Mouse (Mus musculus) stomach, postnatal 0 days (tissue): ENCODE measurements around the gene Caln1. TPM values are rescaled to one million over a fixed set of nuclear protein-coding genes. Genes with fewer than 3 reads are reported as not detected.

Source experiments
- ATAC-seq: fragments of 200-750 bp; cut with Nextera tagmentation; 2 replicates; pipeline ENCODE4 v1.8.0; 2017; ENCODE audit not compliant: low FRiP score, low TSS enrichment
- DNase-seq: peaks from one replicate; pipeline ENCODE4 v3.0.0-alpha.2; 2016; ENCODE audit warnings: low spot score
- H3K27ac ChIP-seq: fragments of 300-500 bp; sonication (generic); replicated peaks from 2 replicates; pipeline ENCODE4 v1.5.1; 2014; ENCODE audit warnings: mild to moderate bottlenecking, control low read depth
- H3K27me3 ChIP-seq: fragments of 300-500 bp; sonication (generic); 2 replicates; pipeline ENCODE4 v1.6.1; 2014; ENCODE audit warnings: low read length; ENCODE audit not compliant: control insufficient read depth, insufficient read depth
- H3K36me3 ChIP-seq: fragments of 300-500 bp; sonication (generic); 2 replicates; pipeline ENCODE4 v1.6.1; 2014; ENCODE audit warnings: low read length, mixed read lengths; ENCODE audit not compliant: control insufficient read depth, insufficient read depth
- H3K4me1 ChIP-seq: fragments of 300-500 bp; sonication (generic); replicated peaks from 2 replicates; pipeline ENCODE4 v1.6.1; 2014; ENCODE audit warnings: antibody characterized with exemption; ENCODE audit not compliant: control insufficient read depth, insufficient read depth
- H3K4me2 ChIP-seq: fragments of 300-500 bp; sonication (generic); replicated peaks from 2 replicates; pipeline ENCODE4 v1.6.1; 2014; ENCODE audit warnings: low read depth, mild to moderate bottlenecking, control low read depth, moderate library complexity
- H3K4me3 ChIP-seq: fragments of 300-500 bp; sonication (generic); 2 replicates; pipeline ENCODE4 v1.5.1; 2014; ENCODE audit warnings: low read depth, low read length, control low read depth
- H3K9ac ChIP-seq: fragments of 300-500 bp; sonication (generic); 2 replicates; pipeline ENCODE4 v1.6.1; 2014; ENCODE audit warnings: mild to moderate bottlenecking, low read length, control low read depth, mixed read lengths
- H3K9me3 ChIP-seq: fragments of 300-500 bp; sonication (generic); 2 replicates; pipeline ENCODE4 v1.6.1; 2016; ENCODE audit warnings: low read length; ENCODE audit not compliant: control insufficient read depth
- CTCF ChIP-seq: IDR thresholded peaks from 2 replicates; pipeline ENCODE4 v1.5.1; 2016; ENCODE audit warnings: antibody characterized with exemption, low read depth, mild to moderate bottlenecking, moderate library complexity
- EP300 ChIP-seq: optimal IDR thresholded peaks from 2 replicates; pipeline ENCODE3; 2016; ENCODE audit warnings: antibody characterized with exemption
- WGBS: fragments of 180-500 bp; shearing (Covaris S2); extraction: QIAGEN DNeasy Blood & Tissue Kit; methylation state at CpG from one replicate; pipeline ENCODE4 v1.1.7; 2014; 5-methylcytosine and 5-hydroxymethylcytosine counted together
- polyA plus RNA-seq: library from polyadenylated mRNA; unstranded; fragments of >200 nt; fragmentation: Nextera tagmentation; extraction: Ambion mirVana; gene quantifications from 2 replicates; pipeline ENCODE4 v1.2.1, GENCODE M21; 2015

The Caln1 gene
- polyA plus RNA-seq, 1 experiment from 2014 or later = 0.11 TPM

- Histone ChIP-seq H3K27me3 (no peaks in the 10 kb centered on the region), H3K27ac (no peak overlapping the region), H3K36me3 (no peaks in the 10 kb centered on the region), H3K9me3 (no peaks in the 10 kb centered on the region), H3K9ac (no peak overlapping the region), H3K4me2 (no peak overlapping the region), H3K4me3 (no peak overlapping the region), H3K4me1 (no peaks in the 10 kb centered on the region)
- ATAC-seq = no peak
- no peak for TF ChIP-seq EP300
- no peak for TF ChIP-seq CTCF
- 67% methylated on average over 1 of the region's 1 CpGs for WGBS
- no peak for DNase-seq
Measured at GRCm38 (mm10) chr5:130480290-130480689, 111.0 kb downstream of the Caln1 start.

DNA sequence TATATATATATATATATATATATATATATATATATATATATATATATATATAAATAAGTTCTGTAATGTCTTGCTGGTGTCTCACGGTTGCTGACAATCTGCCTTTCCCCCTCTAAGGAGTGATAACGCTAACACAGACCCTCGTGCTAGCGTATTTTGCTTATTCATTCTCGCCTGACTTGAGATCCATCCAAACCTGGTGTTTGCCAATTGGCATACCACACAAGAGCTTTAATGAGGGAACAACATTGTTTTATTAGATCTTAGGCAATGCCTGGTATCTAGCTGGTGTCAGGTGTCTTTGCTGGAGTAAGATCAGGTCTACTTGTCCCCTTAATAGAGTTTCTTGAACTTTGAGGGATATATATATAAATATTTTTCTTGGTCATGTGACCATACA, 122.2 kb downstream of the Caln1 start:
- Histone ChIP-seq H3K4me1 (no peaks in the 10 kb centered on the region), H3K9me3 (no peaks in the 10 kb centered on the region), H3K9ac (no peak overlapping the region), H3K27me3 (no peaks in the 10 kb centered on the region), H3K27ac (no peak overlapping the region), H3K4me2 (no peak overlapping the region), H3K4me3 (no peak overlapping the region), H3K36me3 (no peaks in the 10 kb centered on the region)
- DNase-seq (no peak), ATAC-seq (no peak)
- TF ChIP-seq EP300 = no peak
- no peak for TF ChIP-seq CTCF
- 81% methylated on average over 5 of the region's 5 CpGs for WGBS

DNA sequence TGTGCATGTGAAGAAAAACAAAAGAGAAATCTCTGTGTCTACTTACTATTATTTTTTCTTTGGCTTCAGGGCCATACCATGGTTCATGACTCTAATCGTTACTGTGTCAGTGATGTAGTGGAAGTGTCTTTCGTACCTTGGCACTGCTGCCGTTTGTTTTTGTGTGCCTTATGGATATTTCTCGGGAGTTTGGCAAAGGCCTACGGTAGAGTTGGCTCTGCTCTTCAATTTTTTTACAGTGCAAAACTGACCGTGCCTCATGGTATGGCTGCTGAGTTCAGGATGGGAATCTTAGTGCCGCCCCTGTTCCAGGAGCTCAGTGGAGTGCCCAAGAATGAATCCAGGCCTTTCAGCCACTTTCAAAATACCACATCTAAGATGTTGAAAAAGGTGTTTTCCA, 123.0 kb downstream of the Caln1 start:
- Histone ChIP-seq H3K27ac (no peak overlapping the region), H3K27me3 (no peaks in the 10 kb centered on the region), H3K9ac (no peak overlapping the region), H3K4me3 (no peak overlapping the region), H3K4me2 (no peak overlapping the region), H3K9me3 (no peaks in the 10 kb centered on the region), H3K36me3 (no peaks in the 10 kb centered on the region), H3K4me1 (no peaks in the 10 kb centered on the region)
- WGBS = 81% methylated on average over 7 of the region's 7 CpGs
- TF ChIP-seq EP300 (no peak), CTCF (no peak)
- ATAC-seq = no peak
- DNase-seq = no peak

DNA sequence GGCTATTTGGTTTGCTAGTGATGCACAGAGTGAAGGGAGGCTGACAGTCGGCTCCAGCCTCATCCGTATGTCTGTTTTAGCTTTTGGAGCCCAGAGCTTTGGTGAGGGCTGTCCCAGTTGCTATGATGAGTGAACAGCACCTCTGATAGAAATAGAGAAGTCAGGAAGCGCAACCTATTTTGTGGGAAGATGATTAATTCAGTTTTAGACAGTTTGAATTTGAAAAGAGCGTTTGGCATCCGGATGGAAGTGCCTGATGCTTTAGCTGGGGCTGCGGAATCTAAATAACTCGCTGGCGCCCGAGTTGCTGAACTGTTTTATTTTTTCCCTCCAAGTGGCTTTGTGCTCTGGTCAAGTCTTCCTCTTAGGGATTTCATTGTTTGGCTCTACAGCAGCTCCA, 133.3 kb downstream of the Caln1 start:
- DNase-seq (no peak), ATAC-seq (no peak)
- H3K27ac ChIP-seq = no peak overlapping the region
- TF ChIP-seq EP300 = no peak
- TF ChIP-seq CTCF = no peak
- no peak overlapping the region for H3K9ac ChIP-seq
- no peaks in the 10 kb centered on the region for H3K9me3 ChIP-seq
- no peaks in the 10 kb centered on the region for H3K27me3 ChIP-seq
- no peaks in the 10 kb centered on the region for H3K4me1 ChIP-seq
- no peaks in the 10 kb centered on the region for H3K36me3 ChIP-seq
- no peak overlapping the region for H3K4me3 ChIP-seq
- 72% methylated on average over 9 of the region's 9 CpGs for WGBS
- H3K4me2 ChIP-seq = no peak overlapping the region

DNA sequence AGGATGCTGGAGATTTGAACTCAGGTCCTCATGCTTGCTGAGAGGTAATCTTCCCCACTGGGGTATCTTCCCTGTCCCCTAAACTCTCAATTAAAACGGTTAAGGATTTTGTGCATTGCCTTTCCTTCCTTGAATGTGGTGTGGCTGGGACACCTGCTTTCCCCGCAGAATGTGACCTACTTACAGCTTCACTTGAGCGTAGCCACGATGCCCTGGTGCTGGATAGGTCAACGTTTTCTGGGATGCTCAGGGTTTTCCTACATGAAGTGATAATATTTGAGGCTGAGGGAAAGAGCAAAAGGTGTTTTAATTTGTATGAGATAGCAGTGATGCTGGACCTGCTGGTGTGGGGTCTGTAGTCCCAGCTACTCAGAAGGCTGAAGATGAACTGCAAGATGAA, 135.6 kb downstream of the Caln1 start:
- Histone ChIP-seq H3K4me2 (no peak overlapping the region), H3K4me1 (no peaks in the 10 kb centered on the region), H3K36me3 (no peaks in the 10 kb centered on the region), H3K4me3 (no peak overlapping the region), H3K9me3 (no peaks in the 10 kb centered on the region), H3K9ac (no peak overlapping the region), H3K27ac (no peak overlapping the region), H3K27me3 (no peaks in the 10 kb centered on the region)
- TF ChIP-seq CTCF = no peak
- no peak for TF ChIP-seq EP300
- ATAC-seq (no peak), DNase-seq (no peak)
- 81% methylated on average over 5 of the region's 5 CpGs for WGBS

GRCm38 (mm10) chr5:130510516-130510915, 141.3 kb downstream of the Caln1 start:
- DNase-seq (no peak), ATAC-seq (no peak)
- no peaks in the 10 kb centered on the region for H3K4me1 ChIP-seq
- H3K9ac ChIP-seq = no peak overlapping the region
- no peaks in the 10 kb centered on the region for H3K9me3 ChIP-seq
- no peaks in the 10 kb centered on the region for H3K27me3 ChIP-seq
- H3K27ac ChIP-seq = no peak overlapping the region
- no peak overlapping the region for H3K4me2 ChIP-seq
- no peak overlapping the region for H3K4me3 ChIP-seq
- no peaks in the 10 kb centered on the region for H3K36me3 ChIP-seq
- WGBS = 92% methylated on average over 2 of the region's 2 CpGs
- TF ChIP-seq CTCF (no peak), EP300 (no peak)

DNA sequence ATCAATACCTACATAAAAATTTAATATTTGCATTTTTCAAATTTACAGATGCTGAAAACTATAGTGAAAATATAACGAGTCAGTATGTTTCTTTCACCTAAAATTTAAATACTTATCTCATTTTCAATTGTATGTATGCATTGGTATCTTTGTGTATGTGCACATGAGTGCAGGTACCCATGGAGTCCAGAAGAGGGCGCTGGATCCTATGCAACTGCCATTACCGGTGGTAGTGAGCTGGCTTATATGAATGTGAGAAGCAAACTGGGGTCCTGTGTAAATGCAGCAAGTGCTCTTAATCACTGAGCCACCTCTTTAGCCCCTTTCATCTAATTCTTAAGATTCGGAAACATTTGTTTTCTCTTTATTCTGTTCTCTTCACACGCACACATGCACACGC, 146.1 kb downstream of the Caln1 start:
- 79% methylated on average over 6 of the region's 6 CpGs for WGBS
- Histone ChIP-seq H3K4me3 (no peak overlapping the region), H3K36me3 (no peaks in the 10 kb centered on the region), H3K27ac (no peak overlapping the region), H3K9me3 (no peaks in the 10 kb centered on the region), H3K4me2 (no peak overlapping the region), H3K9ac (no peak overlapping the region), H3K27me3 (no peaks in the 10 kb centered on the region), H3K4me1 (no peaks in the 10 kb centered on the region)
- DNase-seq (no peak), ATAC-seq (no peak)
- TF ChIP-seq EP300 = no peak
- TF ChIP-seq CTCF = no peak
